Mouse (Mus musculus) T-helper 1 cell (primary cell): ENCODE results near the gene 1600002K03Rik.

Source experiments
- in situ Hi-C: fragments of 300-600 bp; cut with MboI, MseI; formaldehyde crosslinking; loops from one replicate; pipeline ENCODE4 v1.15.1; 2025; ENCODE audit warnings: high pct_unique_total_duplicates

1600002K03Rik gene

GRCm38 (mm10) chr10:80172527-80173292 is at the start of gene 1600002K03Rik:
Gene 1600002K03Rik, plus strand, starts transcription at chr10:80172944.
- in situ Hi-C loops = no loop called here

GRCm38 (mm10) chr10:80123932-80124562 is 48.7 kb upstream of the 1600002K03Rik start:
- in situ Hi-C loops = no loop called here

- in situ Hi-C loops = no loop called here
These were observed 44.8 kb upstream of the 1600002K03Rik start for GRCm38 (mm10) chr10:80127920-80128319.

- in situ Hi-C loops = no loop called here
These were observed 42.9 kb upstream of the 1600002K03Rik start for GRCm38 (mm10) chr10:80129846-80130245.

- in situ Hi-C loops = no loop called here
These were observed 42.2 kb upstream of the 1600002K03Rik start for GRCm38 (mm10) chr10:80130403-80131031.

- in situ Hi-C loops = no loop called here
These were observed 41.3 kb upstream of the 1600002K03Rik start for GRCm38 (mm10) chr10:80131316-80131951.

- in situ Hi-C loops = no loop called here
These were observed 40.8 kb upstream of the 1600002K03Rik start for GRCm38 (mm10) chr10:80131952-80132350.

- in situ Hi-C loops = no loop called here
These were observed 39.4 kb upstream of the 1600002K03Rik start for GRCm38 (mm10) chr10:80133226-80133849.

- in situ Hi-C loops = no loop called here
These were observed 38.3 kb upstream of the 1600002K03Rik start for GRCm38 (mm10) chr10:80134421-80134820.

- in situ Hi-C loops = no loop called here
These were observed 37.6 kb upstream of the 1600002K03Rik start for GRCm38 (mm10) chr10:80135161-80135560.

GRCm38 (mm10) chr10:80135641-80136040 is 37.1 kb upstream of the 1600002K03Rik start:
- in situ Hi-C loops = no loop called here

- in situ Hi-C loops = no loop called here
These were observed 36.4 kb upstream of the 1600002K03Rik start for GRCm38 (mm10) chr10:80136179-80136951.

GRCm38 (mm10) chr10:80136952-80137625 is 35.7 kb upstream of the 1600002K03Rik start:
- in situ Hi-C loops = no loop called here

GRCm38 (mm10) chr10:80137626-80138552 is 34.9 kb upstream of the 1600002K03Rik start:
- in situ Hi-C loops = no loop called here

- in situ Hi-C loops = no loop called here
These were observed 33.9 kb upstream of the 1600002K03Rik start, which contains the start of gene Atp5d for GRCm38 (mm10) chr10:80138553-80139438. Gene Atp5d, plus strand, starts transcription at chr10:80138632.

- in situ Hi-C loops = no loop called here
These were observed 33.3 kb upstream of the 1600002K03Rik start for GRCm38 (mm10) chr10:80139439-80139775.

- in situ Hi-C loops = no loop called here
These were observed 32.6 kb upstream of the 1600002K03Rik start for GRCm38 (mm10) chr10:80139975-80140665.

- in situ Hi-C loops = no loop called here
These were observed 32.1 kb upstream of the 1600002K03Rik start, which contains the start of gene Cbarp for GRCm38 (mm10) chr10:80140666-80141035. Gene Cbarp, minus strand, starts transcription at chr10:80140835.
